8 mouse cellular contexts compared by ENCODE assay signal in genomic region chr13:31810693-31811541, GRCm38 (mm10). TPM values are rescaled to one million over a fixed set of nuclear protein-coding genes. Genes with fewer than 3 reads are reported as not detected.
A peak's percentile ranks its signal among the peaks of the same experiment; 100 is the strongest.
DNase-seq lines count a peak whose midpoint lies in the region; ATAC-seq and TF ChIP-seq lines count a peak whose summit lies in the region.

No protein-coding gene starts in this region.

- H3K4me1 ChIP-seq in forebrain, embryonic 13.5 days, result peaks cover 38% of the 10 kb centered on the region

- peak; percentile 33 to 38 for DNase-seq in cerebellum, postnatal 10 days
- DNase-seq in cerebellum, adult 9-10 months, result no peak
- peak; percentile 59 for DNase-seq in ES-CJ7 (ENCODE audit: low read depth, low spot score)
- DNase-seq in kidney, adult 9 months, result peak; percentile 30

- no peaks in the 10 kb centered on the region for H3K36me3 ChIP-seq in forebrain, embryonic 13.5 days (ENCODE audit: poor library complexity, severe bottlenecking)
- H3K36me3 ChIP-seq in myocyte (ENCODE audit: control insufficient read depth, insufficient read depth), result peaks cover 3% of the 10 kb centered on the region

- peaks cover 94% of the 10 kb centered on the region for H3K27me3 ChIP-seq in forebrain, embryonic 13.5 days
- no peaks in the 10 kb centered on the region for H3K27me3 ChIP-seq in myocyte (ENCODE audit: control insufficient read depth, insufficient read depth, insufficient read length)

- H3ac ChIP-seq in myocyte (ENCODE audit: control insufficient read depth, insufficient read length), result no peak overlapping the region

- no peaks in the 10 kb centered on the region for H3K9me3 ChIP-seq in forebrain, embryonic 13.5 days (replicated peaks)

- ATAC-seq in forebrain, embryonic 13.5 days, result no peak; the same call in 1 of the 2 replicates
- ATAC-seq in monocyte, adult 5-6 weeks (replicated peaks; ENCODE audit: insufficient number of reproducible peaks, low FRiP score, low TSS enrichment, poor library complexity, severe bottlenecking), result no peak
- ATAC-seq in granulocyte monocyte progenitor cell, adult 5-6 weeks (replicated peaks; ENCODE audit: poor library complexity, severe bottlenecking), result no peak

- WGBS in forebrain, embryonic 13.5 days, result under 1% methylated on average over 54 of the region's 65 CpGs

- peak overlapping the region; percentile 54 for H3K9ac ChIP-seq in forebrain, embryonic 13.5 days

- H3K27ac ChIP-seq in forebrain, embryonic 13.5 days, result no peak overlapping the region

- H3K4me3 ChIP-seq in forebrain, embryonic 13.5 days, result peak overlapping the region; percentile 36
- peak overlapping the region; percentile 80 for H3K4me3 ChIP-seq in myocyte

- H3K79me2 ChIP-seq in myocyte (ENCODE audit: control insufficient read depth, insufficient read depth), result peaks cover 25% of the 10 kb centered on the region

- TF ChIP-seq POLR2A in myocyte (IDR thresholded peaks at IDR 0.05; ENCODE audit: insufficient read length, low read depth), result no peak

- H3K4me2 ChIP-seq in forebrain, embryonic 13.5 days, result peak overlapping the region; percentile 51
- no peak overlapping the region for H3K4me2 ChIP-seq in myocyte (ENCODE audit: low read depth)

TF ChIP-seq in myocyte, 11 proteins besides CTCF, POLR2A, EP300 and RAD21:
- TF ChIP-seq MAX (IDR thresholded peaks at IDR 0.05; ENCODE audit: low read depth) (no peak), E2F4 (IDR thresholded peaks at IDR 0.05; ENCODE audit: insufficient read depth) (no peak), CEBPB (IDR thresholded peaks at IDR 0.05; ENCODE audit: insufficient read depth, poor library complexity, severe bottlenecking) (no peak), SRF (IDR thresholded peaks at IDR 0.05; ENCODE audit: control insufficient read depth, insufficient read length, low read depth) (no peak), TCF3 (IDR thresholded peaks at IDR 0.05; ENCODE audit: insufficient read length, low read depth) (no peak), POLR2AphosphoS2 (IDR thresholded peaks at IDR 0.05; ENCODE audit: insufficient read length, low read depth) (no peak), TCF12 (IDR thresholded peaks at IDR 0.05; ENCODE audit: insufficient read depth, poor library complexity, severe bottlenecking) (no peak)

RNA-seq across cellular contexts. Expression of gene Foxc1, which starts 4.5 kb away (rescaled TPM):
- polyA plus RNA-seq in forebrain, embryonic 13.5 days (2015; fragmentation: Nextera tagmentation; extraction: Ambion mirVana), result 0.65 and 1.1 TPM in 2 replicates
- 3.4 TPM for polyA plus RNA-seq in myocyte (2012; fragmentation: generic; extraction: Trizol)
- total RNA-seq in monocyte, adult 5-6 weeks (2017), result 0.10 TPM in 1 of 3 replicates, not detected in the others
- not detected in 2 replicates for total RNA-seq in granulocyte monocyte progenitor cell, adult 5-6 weeks (2014; fragmentation: Nextera tagmentation)
- not detected in 2 replicates for total RNA-seq in granulocyte monocyte progenitor cell, adult 5-6 weeks (2017)
